Mouse (Mus musculus): Measurements from ENCODE around the gene Nav1. TPM values are rescaled to one million over a fixed set of nuclear protein-coding genes. Genes with fewer than 3 reads are reported as not detected.

The Nav1 gene
- polyA plus RNA-seq, 2 experiments: 14.4 to 26.8 TPM

DNA sequence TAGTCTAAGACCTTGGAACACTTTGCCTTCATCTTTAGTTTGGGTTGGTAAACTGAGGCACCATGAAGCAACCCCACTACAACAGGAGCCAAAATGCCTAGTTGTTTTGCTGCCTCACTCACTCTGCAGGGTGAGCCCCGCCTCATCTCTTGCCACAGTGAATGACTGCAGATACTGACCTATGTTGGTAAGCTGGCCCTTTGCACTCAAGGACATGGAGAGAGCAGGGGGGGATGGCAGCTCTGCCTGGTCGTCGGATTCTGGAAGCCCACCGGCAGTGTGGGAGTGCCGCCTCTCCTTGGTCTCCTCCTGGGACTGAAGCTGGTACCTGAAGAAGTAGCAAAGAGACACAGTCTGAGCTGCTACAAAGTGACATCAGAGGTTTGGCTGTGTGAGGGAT, 139.6 kb downstream of the Nav1 start:
- no peaks in the 10 kb centered on the region for H3K9me3 ChIP-seq (ENCODE audit: control insufficient read depth, low read length)
- H3K27me3 ChIP-seq (ENCODE audit: control insufficient read depth, insufficient read depth, low read length): no peaks in the 10 kb centered on the region
- no peak overlapping the region for H3K4me2 ChIP-seq (replicated peaks; ENCODE audit: low read depth, low read length, severe bottlenecking)
- no peak overlapping the region for H3K4me3 ChIP-seq (replicated peaks; ENCODE audit: low read length)
- peaks cover 83% of the 10 kb centered on the region for H3K36me3 ChIP-seq (ENCODE audit: control insufficient read depth, insufficient read depth, low read length)
- ATAC-seq (ENCODE audit: low FRiP score, low read depth) (no peak), DNase-seq (ENCODE audit: low spot score) (no peak)
- no peaks in the 10 kb centered on the region for H3K4me1 ChIP-seq (ENCODE audit: control insufficient read depth, insufficient read depth, low read length)
- 88% methylated on average over 5 of the region's 5 CpGs for WGBS
- TF ChIP-seq POLR2A (IDR thresholded peaks at IDR 0.05; ENCODE audit: borderline replicate concordance, extremely low read depth, insufficient read depth, insufficient read length): no peak
- no peak overlapping the region for H3K27ac ChIP-seq (replicated peaks; ENCODE audit: low read depth, low read length)
- H3K9ac ChIP-seq (ENCODE audit: low read depth, low read length, severe bottlenecking): no peak overlapping the region

DNA sequence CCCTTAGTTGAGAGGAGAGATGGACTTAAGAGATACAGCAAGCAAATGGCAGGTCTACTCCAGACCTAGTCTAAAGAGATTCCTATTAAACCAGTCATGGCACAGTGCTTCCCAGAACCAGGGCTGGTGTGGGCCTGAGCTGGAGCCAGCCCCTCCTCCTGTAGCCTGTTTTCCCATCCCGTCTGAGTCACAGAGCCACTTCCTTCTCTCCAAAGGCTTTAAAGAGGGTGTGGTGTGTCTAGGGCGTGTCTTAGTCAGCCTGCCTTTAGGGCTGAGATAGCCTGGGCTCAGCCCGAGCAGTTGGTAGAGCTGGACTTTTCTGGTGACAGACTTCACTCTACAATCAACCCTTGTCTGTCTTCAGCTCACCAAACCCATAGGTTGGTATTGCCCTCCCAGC, 140.2 kb downstream of the Nav1 start:
- 62% methylated on average over 3 of the region's 3 CpGs for WGBS
- Histone ChIP-seq H3K9ac (ENCODE audit: low read depth, low read length, severe bottlenecking) (no peak overlapping the region), H3K27me3 (ENCODE audit: control insufficient read depth, insufficient read depth, low read length) (no peaks in the 10 kb centered on the region), H3K4me2 (replicated peaks; ENCODE audit: low read depth, low read length, severe bottlenecking) (no peak overlapping the region), H3K36me3 (ENCODE audit: control insufficient read depth, insufficient read depth, low read length) (peaks cover 78% of the 10 kb centered on the region), H3K27ac (replicated peaks; ENCODE audit: low read depth, low read length) (no peak overlapping the region), H3K9me3 (ENCODE audit: control insufficient read depth, low read length) (no peaks in the 10 kb centered on the region), H3K4me3 (replicated peaks; ENCODE audit: low read length) (no peak overlapping the region), H3K4me1 (ENCODE audit: control insufficient read depth, insufficient read depth, low read length) (no peaks in the 10 kb centered on the region)
- no peak for TF ChIP-seq POLR2A (IDR thresholded peaks at IDR 0.05; ENCODE audit: borderline replicate concordance, extremely low read depth, insufficient read depth, insufficient read length)
- no peak for DNase-seq (ENCODE audit: low spot score)
- no peak for ATAC-seq (ENCODE audit: low FRiP score, low read depth)

DNA sequence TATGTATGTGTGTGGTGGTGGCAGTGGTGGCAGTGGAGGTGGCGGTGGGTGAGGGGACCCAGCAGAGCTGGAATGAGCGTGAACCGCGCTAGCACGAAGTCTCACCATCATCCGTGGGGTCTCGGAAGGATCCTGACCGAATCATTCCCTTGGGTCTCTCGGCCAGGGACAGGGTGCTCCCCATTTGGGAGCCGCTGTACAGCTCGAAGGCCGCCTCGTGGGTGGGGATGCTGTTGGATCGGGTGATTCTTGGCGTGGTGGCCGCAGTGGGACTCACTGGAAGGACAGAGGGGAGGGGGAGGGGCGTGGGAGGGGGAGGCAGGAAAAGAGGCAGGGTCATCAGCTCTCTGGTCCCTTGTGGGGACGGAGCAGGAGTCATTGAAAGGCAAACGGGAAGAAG, 141.4 kb downstream of the Nav1 start:
- no peaks in the 10 kb centered on the region for H3K9me3 ChIP-seq (ENCODE audit: control insufficient read depth, low read length)
- H3K4me2 ChIP-seq (replicated peaks; ENCODE audit: low read depth, low read length, severe bottlenecking): no peak overlapping the region
- no peaks in the 10 kb centered on the region for H3K27me3 ChIP-seq (ENCODE audit: control insufficient read depth, insufficient read depth, low read length)
- 93% methylated on average over 19 of the region's 19 CpGs for WGBS
- H3K9ac ChIP-seq (ENCODE audit: low read depth, low read length, severe bottlenecking): no peak overlapping the region
- H3K4me1 ChIP-seq (ENCODE audit: control insufficient read depth, insufficient read depth, low read length): no peaks in the 10 kb centered on the region
- no peak overlapping the region for H3K4me3 ChIP-seq (replicated peaks; ENCODE audit: low read length)
- H3K27ac ChIP-seq (replicated peaks; ENCODE audit: low read depth, low read length): no peak overlapping the region
- DNase-seq (ENCODE audit: low spot score) (no peak), ATAC-seq (ENCODE audit: low FRiP score, low read depth) (no peak)
- no peak for TF ChIP-seq POLR2A (IDR thresholded peaks at IDR 0.05; ENCODE audit: borderline replicate concordance, extremely low read depth, insufficient read depth, insufficient read length)
- peaks cover 70% of the 10 kb centered on the region for H3K36me3 ChIP-seq (ENCODE audit: control insufficient read depth, insufficient read depth, low read length)

DNA sequence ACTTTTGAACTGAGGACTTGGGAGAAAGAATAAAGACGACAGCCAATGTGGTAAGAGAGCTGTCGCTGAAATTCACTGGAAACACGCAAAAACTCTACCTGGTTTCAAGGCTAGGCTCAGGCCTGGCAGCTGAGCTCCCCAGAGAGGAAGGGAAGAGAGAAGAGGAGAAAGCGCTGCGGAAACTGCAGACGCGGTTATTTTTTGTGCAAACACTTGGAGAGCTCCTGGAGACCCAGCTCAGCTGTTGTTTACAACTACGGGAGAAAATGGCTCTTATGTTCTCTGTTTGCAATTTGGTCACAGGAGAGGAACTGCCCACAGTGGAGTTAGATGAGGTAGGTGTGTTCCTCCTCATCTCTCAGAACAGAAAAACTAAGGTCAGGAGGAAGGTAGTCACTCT, 144.4 kb downstream of the Nav1 start:
- Histone ChIP-seq H3K27me3 (ENCODE audit: control insufficient read depth, insufficient read depth, low read length) (no peaks in the 10 kb centered on the region), H3K36me3 (ENCODE audit: control insufficient read depth, insufficient read depth, low read length) (peaks cover 73% of the 10 kb centered on the region), H3K9me3 (ENCODE audit: control insufficient read depth, low read length) (no peaks in the 10 kb centered on the region), H3K4me2 (replicated peaks; ENCODE audit: low read depth, low read length, severe bottlenecking) (no peak overlapping the region), H3K9ac (ENCODE audit: low read depth, low read length, severe bottlenecking) (no peak overlapping the region), H3K27ac (replicated peaks; ENCODE audit: low read depth, low read length) (no peak overlapping the region), H3K4me1 (ENCODE audit: control insufficient read depth, insufficient read depth, low read length) (no peaks in the 10 kb centered on the region), H3K4me3 (replicated peaks; ENCODE audit: low read length) (no peak overlapping the region)
- WGBS: 70% methylated on average over 8 of the region's 8 CpGs
- DNase-seq (ENCODE audit: low spot score) (no peak), ATAC-seq (ENCODE audit: low FRiP score, low read depth) (no peak)
- TF ChIP-seq POLR2A (IDR thresholded peaks at IDR 0.05; ENCODE audit: borderline replicate concordance, extremely low read depth, insufficient read depth, insufficient read length): no peak

DNA sequence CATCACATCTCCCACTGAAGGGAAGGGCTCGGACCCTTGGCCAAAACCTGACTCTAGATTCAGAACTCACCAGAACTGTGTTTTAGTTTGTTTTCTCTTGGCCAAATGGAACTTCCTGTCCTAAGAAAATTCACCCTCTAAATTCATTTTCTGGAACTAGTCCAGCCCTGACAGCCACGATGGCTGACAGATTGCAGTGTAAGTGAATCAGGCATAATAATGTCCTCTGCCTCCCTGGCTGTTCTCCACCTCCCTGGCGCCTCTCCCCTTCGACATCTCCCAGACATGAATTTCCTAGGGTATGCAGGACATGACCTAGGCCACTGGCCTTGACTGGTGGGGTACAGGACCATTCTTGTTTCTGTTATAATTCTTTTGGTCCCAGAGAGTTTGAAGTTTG, 144.8 kb downstream of the Nav1 start:
- Histone ChIP-seq H3K27me3 (ENCODE audit: control insufficient read depth, insufficient read depth, low read length) (no peaks in the 10 kb centered on the region), H3K9ac (ENCODE audit: low read depth, low read length, severe bottlenecking) (no peak overlapping the region), H3K4me2 (replicated peaks; ENCODE audit: low read depth, low read length, severe bottlenecking) (no peak overlapping the region), H3K27ac (replicated peaks; ENCODE audit: low read depth, low read length) (no peak overlapping the region), H3K4me1 (ENCODE audit: control insufficient read depth, insufficient read depth, low read length) (no peaks in the 10 kb centered on the region), H3K9me3 (ENCODE audit: control insufficient read depth, low read length) (no peaks in the 10 kb centered on the region), H3K4me3 (replicated peaks; ENCODE audit: low read length) (no peak overlapping the region), H3K36me3 (ENCODE audit: control insufficient read depth, insufficient read depth, low read length) (peaks cover 73% of the 10 kb centered on the region)
- no peak for TF ChIP-seq POLR2A (IDR thresholded peaks at IDR 0.05; ENCODE audit: borderline replicate concordance, extremely low read depth, insufficient read depth, insufficient read length)
- DNase-seq (ENCODE audit: low spot score) (no peak), ATAC-seq (ENCODE audit: low FRiP score, low read depth) (no peak)
- WGBS: 70% methylated on average over 4 of the region's 4 CpGs

Measured in limb, embryonic 14.5 days (tissue).